Mouse (Mus musculus): ENCODE results near the gene Synj2bp. TPM values are rescaled to one million over a fixed set of nuclear protein-coding genes. Genes with fewer than 3 reads are reported as not detected.
"Not testable (repeated sequence)": the region's sequence is repeated elsewhere in the genome, so short reads cannot be mapped to it uniquely, and the experiment has no call there.

Gene Synj2bp
- total and polyA plus RNA-seq, 2 experiments from 2014 or later: 25.7 to 58.7 TPM

GRCm38 (mm10) chr12:81484727-81485191 lies 48.0 kb downstream of the Synj2bp start, which contains the start of gene Cox16:
TSS of gene Cox16 (minus strand) at chr12:81485127.
- under 1% methylated on average over 31 of the region's 31 CpGs for WGBS
- Histone ChIP-seq H3K4me1 (ENCODE audit: control insufficient read depth, insufficient read depth) (no peaks in the 10 kb centered on the region), H3K9ac (replicated peaks; ENCODE audit: low read depth, low read length) (peak within 1 kb of the TSS; percentile 74), H3K4me2 (ENCODE audit: low read depth, low read length) (peak within 1 kb of the TSS; percentile 80), H3K27ac (ENCODE audit: low read depth) (peak within 1 kb of the TSS; percentile 96), H3K4me3 (ENCODE audit: low read depth, low read length) (peak within 1 kb of the TSS; percentile 82), H3K9me3 (replicated peaks; ENCODE audit: control insufficient read depth, low read length) (no peaks in the 10 kb centered on the region), H3K36me3 (replicated peaks; ENCODE audit: control insufficient read depth, insufficient read depth, low read length) (no peaks in the 10 kb centered on the region), H3K27me3 (ENCODE audit: control insufficient read depth, insufficient read depth, low read length) (no peaks in the 10 kb centered on the region)
- DNase-seq (ENCODE audit: low spot score) (peak; percentile 72), ATAC-seq (ENCODE audit: insufficient read depth, low read depth) (peak; percentile 97)
- TF ChIP-seq EP300 (IDR thresholded peaks at IDR 0.05; ENCODE audit: low read depth) (peak; percentile 58; the same call in 1 of the 2 replicates), CTCF (IDR thresholded peaks at IDR 0.05; ENCODE audit: low read depth) (no peak)

DNA sequence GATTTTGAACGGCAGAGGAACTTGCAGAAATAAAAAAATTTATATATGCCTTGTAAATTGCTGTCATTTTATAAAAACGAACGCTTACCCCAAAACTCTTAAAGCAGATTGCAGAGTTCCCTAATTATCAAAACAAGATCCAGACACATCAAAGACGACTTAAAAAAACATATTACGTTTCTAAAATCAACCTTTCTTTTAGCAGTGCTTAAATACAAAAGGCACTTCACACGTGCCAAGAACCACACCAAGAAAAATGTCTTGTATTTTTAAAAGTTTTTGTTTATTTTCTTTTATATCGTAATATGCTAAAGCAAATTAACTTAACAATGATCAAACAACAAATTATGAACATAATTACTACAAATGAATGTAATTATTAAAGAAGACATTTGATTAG lies 48.5 kb downstream of the Synj2bp start:
- no peak for ATAC-seq (ENCODE audit: insufficient read depth, low read depth)
- Histone ChIP-seq H3K27me3 (ENCODE audit: control insufficient read depth, insufficient read depth, low read length) (no peaks in the 10 kb centered on the region), H3K27ac (ENCODE audit: low read depth) (peak overlapping the region; percentile 96), H3K9me3 (replicated peaks; ENCODE audit: control insufficient read depth, low read length) (no peaks in the 10 kb centered on the region), H3K9ac (replicated peaks; ENCODE audit: low read depth, low read length) (peak overlapping the region; percentile 74), H3K36me3 (replicated peaks; ENCODE audit: control insufficient read depth, insufficient read depth, low read length) (no peaks in the 10 kb centered on the region), H3K4me3 (ENCODE audit: low read depth, low read length) (peak overlapping the region; percentile 82), H3K4me2 (ENCODE audit: low read depth, low read length) (peak overlapping the region; percentile 80), H3K4me1 (ENCODE audit: control insufficient read depth, insufficient read depth) (no peaks in the 10 kb centered on the region)
- TF ChIP-seq CTCF (IDR thresholded peaks at IDR 0.05; ENCODE audit: low read depth) (no peak), EP300 (IDR thresholded peaks at IDR 0.05; ENCODE audit: low read depth) (no peak)
- WGBS: 2% methylated on average over 7 of the region's 7 CpGs
- DNase-seq (ENCODE audit: low spot score): peak; percentile 21

GRCm38 (mm10) chr12:81483656-81484055 lies 49.1 kb downstream of the Synj2bp start:
- peak overlapping the region; percentile 74; the same call in 1 of the 2 replicates for H3K9ac ChIP-seq (replicated peaks; ENCODE audit: low read depth, low read length)
- H3K27ac ChIP-seq (ENCODE audit: low read depth): no peak overlapping the region
- peak; percentile 40 for DNase-seq (ENCODE audit: low spot score)

DNA sequence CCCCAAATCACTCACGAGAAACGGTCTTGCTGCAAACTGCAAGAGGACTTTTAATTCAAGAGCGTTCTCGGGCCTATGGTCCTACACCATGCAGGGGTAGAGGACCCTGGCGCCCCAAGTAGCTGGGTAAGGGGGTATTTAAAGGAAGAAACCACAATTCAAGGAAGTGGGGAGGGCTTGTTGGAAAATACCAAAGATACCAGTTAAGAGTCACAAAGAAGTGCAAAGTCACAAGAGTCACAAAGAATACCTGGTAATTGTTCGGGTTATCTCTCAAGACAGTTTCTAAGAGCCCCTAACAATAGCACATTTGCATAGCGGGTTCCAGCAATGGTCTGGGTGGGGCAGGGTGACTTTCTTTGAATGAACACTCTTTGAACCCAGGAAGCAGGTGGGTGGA lies 73.7 kb downstream of the Synj2bp start:
- 91% methylated on average over 7 of the region's 7 CpGs for WGBS
- DNase-seq (ENCODE audit: low spot score); H3K4me1 ChIP-seq (ENCODE audit: control insufficient read depth, insufficient read depth); H3K36me3 ChIP-seq (replicated peaks; ENCODE audit: control insufficient read depth, insufficient read depth, low read length); H3K27ac ChIP-seq (ENCODE audit: low read depth); H3K4me2 ChIP-seq (ENCODE audit: low read depth, low read length); H3K27me3 ChIP-seq (ENCODE audit: control insufficient read depth, insufficient read depth, low read length); H3K9ac ChIP-seq (replicated peaks; ENCODE audit: low read depth, low read length); H3K4me3 ChIP-seq (ENCODE audit: low read depth, low read length); ATAC-seq (ENCODE audit: insufficient read depth, low read depth): not testable (repeated sequence)
- H3K9me3 ChIP-seq (replicated peaks; ENCODE audit: control insufficient read depth, low read length): 0 out of 2 replicates have a peak, but pooled peaks cover 19% of the 10 kb centered on the region

More at GRCm38 (mm10) chr12:81483656-81484055, 49.1 kb downstream of the Synj2bp start:
- Histone ChIP-seq H3K4me1 (ENCODE audit: control insufficient read depth, insufficient read depth) (no peaks in the 10 kb centered on the region), H3K4me2 (ENCODE audit: low read depth, low read length) (peak overlapping the region; percentile 80), H3K36me3 (replicated peaks; ENCODE audit: control insufficient read depth, insufficient read depth, low read length) (no peaks in the 10 kb centered on the region), H3K27me3 (ENCODE audit: control insufficient read depth, insufficient read depth, low read length) (no peaks in the 10 kb centered on the region), H3K4me3 (ENCODE audit: low read depth, low read length) (peak overlapping the region; percentile 82), H3K9me3 (replicated peaks; ENCODE audit: control insufficient read depth, low read length) (no peaks in the 10 kb centered on the region)
- 30% methylated on average over 17 of the region's 17 CpGs for WGBS
- ATAC-seq (ENCODE audit: insufficient read depth, low read depth): no peak
- TF ChIP-seq EP300 (IDR thresholded peaks at IDR 0.05; ENCODE audit: low read depth) (no peak), CTCF (IDR thresholded peaks at IDR 0.05; ENCODE audit: low read depth) (no peak)

Other genes starting within 250 kb of the Synj2bp start
- gene Slc8a3, start 199.7 kb downstream of the Synj2bp start, total RNA-seq (2014; rRNA removed; ENCODE audit: low replicate concordance): 0.85 TPM in 1 of 2 replicates, not detected in the other
- gene Slc8a3, start 199.7 kb downstream of the Synj2bp start, polyA plus RNA-seq (2015; fragmentation: Nextera tagmentation; extraction: Ambion mirVana): 0.15 and 0.23 TPM in 2 replicates
- gene Gm4787, start 153.4 kb downstream of the Synj2bp start, total RNA-seq (2014; rRNA removed; ENCODE audit: low replicate concordance): not detected in 2 replicates
- 0.05 and 0.07 TPM in 2 replicates for gene Gm4787, start 153.4 kb downstream of the Synj2bp start, polyA plus RNA-seq (2015; fragmentation: Nextera tagmentation; extraction: Ambion mirVana)
- gene Adam4, start 111.0 kb downstream of the Synj2bp start, total RNA-seq (2014; rRNA removed; ENCODE audit: low replicate concordance): 0.43 and 1.5 TPM in 2 replicates
- 0.11 and 0.22 TPM in 2 replicates for gene Adam4, start 111.0 kb downstream of the Synj2bp start, polyA plus RNA-seq (2015; fragmentation: Nextera tagmentation; extraction: Ambion mirVana)
- 52.6 and 57.9 TPM in 2 replicates for gene Cox16, start 47.8 kb downstream of the Synj2bp start, total RNA-seq (2014; rRNA removed; ENCODE audit: low replicate concordance)
- gene Cox16, start 47.8 kb downstream of the Synj2bp start, polyA plus RNA-seq (2015; fragmentation: Nextera tagmentation; extraction: Ambion mirVana): 131 and 149 TPM in 2 replicates
- gene Gm20498, start within 50 bp of the Synj2bp start, total RNA-seq (2014; rRNA removed; ENCODE audit: low replicate concordance): 43.6 and 46.5 TPM in 2 replicates
- gene Gm20498, start within 50 bp of the Synj2bp start, polyA plus RNA-seq (2015; fragmentation: Nextera tagmentation; extraction: Ambion mirVana): 25.4 and 27.8 TPM in 2 replicates
- 0.04 TPM in 1 of 2 replicates, not detected in the other for gene Adam21, start 35.6 kb upstream of the Synj2bp start, total RNA-seq (2014; rRNA removed; ENCODE audit: low replicate concordance)
- 0.04 TPM in 1 of 2 replicates, not detected in the other for gene Adam21, start 35.6 kb upstream of the Synj2bp start, polyA plus RNA-seq (2015; fragmentation: Nextera tagmentation; extraction: Ambion mirVana)
- gene Med6, start 62.1 kb upstream of the Synj2bp start, total RNA-seq (2014; rRNA removed; ENCODE audit: low replicate concordance): 13.5 and 35.6 TPM in 2 replicates
- 31.6 and 31.8 TPM in 2 replicates for gene Med6, start 62.1 kb upstream of the Synj2bp start, polyA plus RNA-seq (2015; fragmentation: Nextera tagmentation; extraction: Ambion mirVana)
- 7.9 and 10.9 TPM in 2 replicates for gene Ttc9, start 98.3 kb upstream of the Synj2bp start, total RNA-seq (2014; rRNA removed; ENCODE audit: low replicate concordance)
- 2.9 and 3.6 TPM in 2 replicates for gene Ttc9, start 98.3 kb upstream of the Synj2bp start, polyA plus RNA-seq (2015; fragmentation: Nextera tagmentation; extraction: Ambion mirVana)
- 0.11 and 2.4 TPM in 2 replicates for gene Map3k9, start 248.3 kb upstream of the Synj2bp start, total RNA-seq (2014; rRNA removed; ENCODE audit: low replicate concordance)
- gene Map3k9, start 248.3 kb upstream of the Synj2bp start, polyA plus RNA-seq (2015; fragmentation: Nextera tagmentation; extraction: Ambion mirVana): 0.08 and 0.10 TPM in 2 replicates